Mouse (Mus musculus): Measurements from ENCODE around the gene Cped1. TPM values are rescaled to one million over a fixed set of nuclear protein-coding genes. Genes with fewer than 3 reads are reported as not detected.
A peak's percentile ranks its signal among the peaks of the same experiment; 100 is the strongest.

Gene Cped1
- polyA plus RNA-seq, 1 experiment from 2014 or later, result 11.0 TPM

DNA sequence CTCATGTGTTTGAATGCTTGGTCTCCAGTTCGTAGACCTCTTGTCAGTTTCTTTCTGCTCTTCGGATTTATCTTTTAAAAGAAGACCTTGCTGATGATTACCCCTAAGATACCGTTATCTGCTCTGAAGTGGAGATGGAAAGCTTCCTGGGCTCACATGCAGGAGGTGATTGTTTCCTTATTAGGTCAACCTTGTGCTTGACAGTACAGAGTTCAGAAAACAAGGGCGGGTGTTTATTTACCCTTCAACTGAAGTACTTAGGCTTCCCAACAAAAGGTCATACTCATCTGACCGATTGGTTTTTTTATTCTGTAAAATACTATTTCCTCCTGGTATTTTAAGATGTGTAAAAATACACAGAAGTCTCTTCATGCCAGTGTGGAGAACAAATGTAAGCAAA, 106.1 kb downstream of the Cped1 start:
- Histone ChIP-seq H3K4me2 (replicated peaks; ENCODE audit: low read depth) (no peak overlapping the region), H3K27me3 (replicated peaks; ENCODE audit: control insufficient read depth, insufficient read depth, low read length) (no peaks in the 10 kb centered on the region), H3K9ac (ENCODE audit: low read depth, low read length) (no peak overlapping the region), H3K9me3 (ENCODE audit: control insufficient read depth) (no peaks in the 10 kb centered on the region), H3K4me1 (replicated peaks; ENCODE audit: control insufficient read depth, insufficient read depth, low read length) (no peaks in the 10 kb centered on the region), H3K27ac (ENCODE audit: low read depth, low read length) (no peak overlapping the region), H3K4me3 (ENCODE audit: low read depth, low read length) (no peak overlapping the region), H3K36me3 (ENCODE audit: control insufficient read depth, insufficient read depth) (no peaks in the 10 kb centered on the region; the same call in 1 of the 2 replicates)
- ATAC-seq, result 0 out of 2 replicates have a peak, but pooled peaks have one; percentile 43
- no peak for TF ChIP-seq CTCF (IDR thresholded peaks at IDR 0.05; ENCODE audit: low read depth)
- 30% methylated on average over 5 of the region's 5 CpGs for WGBS

DNA sequence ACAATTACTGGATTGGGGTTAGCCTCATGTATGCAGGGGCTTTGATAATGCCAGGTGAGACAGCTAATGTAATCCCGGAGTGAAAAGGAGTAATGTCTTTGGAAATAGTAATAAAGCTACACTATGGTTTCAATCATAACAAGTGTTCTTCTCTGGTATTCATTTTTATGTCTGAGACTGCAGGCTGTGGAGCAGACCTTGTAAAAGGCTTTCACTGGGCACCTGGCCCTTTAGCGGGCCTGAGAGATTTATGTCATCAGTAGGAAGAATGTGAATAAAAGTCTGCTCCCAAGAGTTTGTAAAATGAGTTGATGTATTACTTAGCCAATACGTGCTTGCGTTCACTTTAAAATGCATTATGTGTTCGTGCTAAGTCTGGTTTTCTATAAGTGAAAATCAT, 108.1 kb downstream of the Cped1 start:
- Histone ChIP-seq H3K27ac (ENCODE audit: low read depth, low read length) (no peak overlapping the region), H3K4me2 (replicated peaks; ENCODE audit: low read depth) (no peak overlapping the region), H3K27me3 (replicated peaks; ENCODE audit: control insufficient read depth, insufficient read depth, low read length) (no peaks in the 10 kb centered on the region), H3K36me3 (ENCODE audit: control insufficient read depth, insufficient read depth) (no peaks in the 10 kb centered on the region; the same call in 1 of the 2 replicates), H3K9ac (ENCODE audit: low read depth, low read length) (no peak overlapping the region), H3K9me3 (ENCODE audit: control insufficient read depth) (no peaks in the 10 kb centered on the region), H3K4me3 (ENCODE audit: low read depth, low read length) (no peak overlapping the region), H3K4me1 (replicated peaks; ENCODE audit: control insufficient read depth, insufficient read depth, low read length) (no peaks in the 10 kb centered on the region)
- no peak for ATAC-seq
- WGBS, result 80% methylated on average over 5 of the region's 5 CpGs
- no peak for TF ChIP-seq CTCF (IDR thresholded peaks at IDR 0.05; ENCODE audit: low read depth)

DNA sequence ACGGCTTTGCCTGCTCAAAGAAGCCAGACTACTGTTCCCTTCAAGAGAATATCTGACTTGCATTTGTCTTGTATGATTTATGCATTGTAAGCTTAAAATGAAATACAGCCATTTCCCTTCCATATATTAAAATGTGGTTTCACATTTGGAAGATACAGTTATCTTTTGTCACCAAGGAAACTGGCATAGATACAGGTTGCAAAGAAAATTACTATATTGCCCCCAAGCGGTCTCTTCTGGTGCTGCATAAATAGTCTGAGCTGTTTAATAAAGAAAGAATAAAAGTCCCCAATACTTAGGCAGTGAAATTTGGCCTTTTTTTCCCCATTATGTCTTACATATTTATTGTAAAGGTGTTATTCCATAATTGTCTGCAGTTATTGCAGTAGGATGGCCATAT, 112.0 kb downstream of the Cped1 start:
- Histone ChIP-seq H3K27ac (ENCODE audit: low read depth, low read length) (no peak overlapping the region), H3K4me2 (replicated peaks; ENCODE audit: low read depth) (no peak overlapping the region), H3K9ac (ENCODE audit: low read depth, low read length) (no peak overlapping the region), H3K27me3 (replicated peaks; ENCODE audit: control insufficient read depth, insufficient read depth, low read length) (no peaks in the 10 kb centered on the region), H3K4me1 (replicated peaks; ENCODE audit: control insufficient read depth, insufficient read depth, low read length) (no peaks in the 10 kb centered on the region), H3K9me3 (ENCODE audit: control insufficient read depth) (no peaks in the 10 kb centered on the region), H3K4me3 (ENCODE audit: low read depth, low read length) (no peak overlapping the region), H3K36me3 (ENCODE audit: control insufficient read depth, insufficient read depth) (no peaks in the 10 kb centered on the region)
- 0 out of 2 replicates have a peak, but pooled peaks have one; percentile 28 for ATAC-seq
- peak; percentile 67 for TF ChIP-seq CTCF (IDR thresholded peaks at IDR 0.05; ENCODE audit: low read depth)
- 36% methylated on average over 2 of the region's 2 CpGs for WGBS

DNA sequence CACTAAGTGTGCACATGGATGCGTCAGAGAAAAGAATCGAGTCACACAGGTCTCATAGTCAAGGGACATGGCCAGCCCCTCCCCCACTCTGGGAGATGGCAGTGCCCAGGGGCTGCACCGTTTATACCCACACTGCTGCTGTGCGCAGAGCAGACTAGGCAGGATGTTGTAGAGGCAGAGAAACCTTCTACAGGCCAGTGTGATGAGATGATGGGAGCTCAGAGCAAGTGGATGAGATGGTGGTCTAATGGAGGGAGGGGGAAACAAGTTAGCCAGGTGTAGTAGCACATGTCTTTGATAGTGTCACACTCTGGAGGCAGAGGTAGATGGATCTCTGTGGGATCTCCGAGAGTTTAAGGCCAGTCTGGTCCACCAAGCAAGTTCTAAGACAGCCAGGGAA, 114.1 kb downstream of the Cped1 start:
- ATAC-seq, result no peak
- TF ChIP-seq CTCF (IDR thresholded peaks at IDR 0.05; ENCODE audit: low read depth), result no peak
- H3K36me3 ChIP-seq (ENCODE audit: control insufficient read depth, insufficient read depth), result no peaks in the 10 kb centered on the region
- no peaks in the 10 kb centered on the region for H3K4me1 ChIP-seq (replicated peaks; ENCODE audit: control insufficient read depth, insufficient read depth, low read length)
- H3K27ac ChIP-seq (ENCODE audit: low read depth, low read length), result no peak overlapping the region
- 85% methylated on average over 5 of the region's 5 CpGs for WGBS
- H3K27me3 ChIP-seq (replicated peaks; ENCODE audit: control insufficient read depth, insufficient read depth, low read length), result no peaks in the 10 kb centered on the region
- H3K9me3 ChIP-seq (ENCODE audit: control insufficient read depth), result no peaks in the 10 kb centered on the region
- no peak overlapping the region for H3K9ac ChIP-seq (ENCODE audit: low read depth, low read length)
- no peak overlapping the region for H3K4me2 ChIP-seq (replicated peaks; ENCODE audit: low read depth)
- H3K4me3 ChIP-seq (ENCODE audit: low read depth, low read length), result no peak overlapping the region

DNA sequence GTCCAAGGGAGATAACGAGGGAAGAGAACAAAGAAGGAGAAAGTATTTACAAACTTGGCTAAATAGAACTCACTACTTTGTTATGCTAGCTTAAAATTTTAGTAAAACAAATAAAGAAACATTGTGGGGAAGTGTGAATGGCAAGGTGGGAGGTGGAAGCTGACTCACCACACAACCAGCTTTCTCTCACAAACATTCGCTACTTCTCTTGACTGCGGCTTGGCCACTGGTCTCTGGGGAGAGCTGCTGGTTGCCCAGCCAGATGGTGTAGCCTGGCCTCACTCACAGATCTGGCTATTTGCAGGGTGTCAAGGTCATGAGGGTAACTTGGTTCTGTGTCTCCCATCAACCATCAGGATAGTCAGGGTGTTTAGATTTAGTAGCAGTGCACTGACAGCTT, 116.2 kb downstream of the Cped1 start:
- 66% methylated on average over 3 of the region's 3 CpGs for WGBS
- Histone ChIP-seq H3K4me3 (ENCODE audit: low read depth, low read length) (no peak overlapping the region), H3K27ac (ENCODE audit: low read depth, low read length) (no peak overlapping the region), H3K27me3 (replicated peaks; ENCODE audit: control insufficient read depth, insufficient read depth, low read length) (no peaks in the 10 kb centered on the region), H3K4me2 (replicated peaks; ENCODE audit: low read depth) (no peak overlapping the region), H3K4me1 (replicated peaks; ENCODE audit: control insufficient read depth, insufficient read depth, low read length) (no peaks in the 10 kb centered on the region), H3K9me3 (ENCODE audit: control insufficient read depth) (no peaks in the 10 kb centered on the region), H3K9ac (ENCODE audit: low read depth, low read length) (no peak overlapping the region), H3K36me3 (ENCODE audit: control insufficient read depth, insufficient read depth) (no peaks in the 10 kb centered on the region)
- ATAC-seq, result no peak
- TF ChIP-seq CTCF (IDR thresholded peaks at IDR 0.05; ENCODE audit: low read depth), result no peak

DNA sequence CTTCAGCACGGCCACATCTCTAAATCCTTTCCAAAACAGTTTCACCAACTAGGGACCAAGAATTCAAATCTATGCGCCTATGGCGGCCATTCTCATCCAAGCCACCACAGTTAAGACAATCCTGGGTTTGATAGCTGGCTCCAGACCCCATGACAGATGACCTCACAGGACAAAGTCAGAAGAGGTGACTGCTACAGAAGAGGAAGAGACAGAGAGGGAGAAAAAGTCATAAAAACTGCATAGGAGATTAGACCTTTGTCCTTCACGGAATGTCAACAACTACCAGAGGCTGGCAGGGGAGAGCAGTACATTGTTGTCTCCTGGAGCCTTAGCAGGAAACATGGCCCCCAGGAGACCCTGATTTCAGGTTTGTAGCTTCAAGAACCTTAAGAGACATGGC, 117.0 kb downstream of the Cped1 start:
- no peaks in the 10 kb centered on the region for H3K9me3 ChIP-seq (ENCODE audit: control insufficient read depth)
- no peaks in the 10 kb centered on the region for H3K36me3 ChIP-seq (ENCODE audit: control insufficient read depth, insufficient read depth)
- peak; percentile 86 for ATAC-seq
- H3K4me3 ChIP-seq (ENCODE audit: low read depth, low read length), result no peak overlapping the region
- TF ChIP-seq CTCF (IDR thresholded peaks at IDR 0.05; ENCODE audit: low read depth), result no peak
- no peaks in the 10 kb centered on the region for H3K4me1 ChIP-seq (replicated peaks; ENCODE audit: control insufficient read depth, insufficient read depth, low read length)
- H3K4me2 ChIP-seq (replicated peaks; ENCODE audit: low read depth), result no peak overlapping the region
- 61% methylated on average over 4 of the region's 4 CpGs for WGBS
- no peak overlapping the region for H3K27ac ChIP-seq (ENCODE audit: low read depth, low read length)
- no peaks in the 10 kb centered on the region for H3K27me3 ChIP-seq (replicated peaks; ENCODE audit: control insufficient read depth, insufficient read depth, low read length)
- H3K9ac ChIP-seq (ENCODE audit: low read depth, low read length), result no peak overlapping the region

DNA sequence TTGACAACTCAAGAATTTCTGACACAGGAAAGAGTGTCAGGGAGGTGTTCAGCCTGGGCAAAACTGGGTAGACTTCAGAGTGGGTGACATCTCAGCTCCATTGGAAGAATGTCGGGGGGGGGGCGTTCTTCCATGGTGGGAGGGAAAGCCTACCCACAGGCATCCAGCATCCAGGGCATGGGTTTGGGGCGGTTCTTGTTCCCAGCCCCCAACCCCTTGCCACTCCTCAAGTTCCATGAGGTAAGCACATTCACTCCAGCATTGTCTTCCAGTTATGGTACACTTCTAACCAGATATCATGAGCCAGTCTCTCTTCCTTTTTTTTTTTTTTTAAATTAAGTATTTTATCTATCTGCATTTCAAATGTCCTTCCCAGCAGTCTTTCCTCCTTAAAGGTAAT, 118.0 kb downstream of the Cped1 start:
- TF ChIP-seq CTCF (IDR thresholded peaks at IDR 0.05; ENCODE audit: low read depth), result no peak
- Histone ChIP-seq H3K27ac (ENCODE audit: low read depth, low read length) (no peak overlapping the region), H3K4me1 (replicated peaks; ENCODE audit: control insufficient read depth, insufficient read depth, low read length) (no peaks in the 10 kb centered on the region), H3K27me3 (replicated peaks; ENCODE audit: control insufficient read depth, insufficient read depth, low read length) (no peaks in the 10 kb centered on the region), H3K4me3 (ENCODE audit: low read depth, low read length) (no peak overlapping the region), H3K9ac (ENCODE audit: low read depth, low read length) (no peak overlapping the region), H3K4me2 (replicated peaks; ENCODE audit: low read depth) (no peak overlapping the region), H3K36me3 (ENCODE audit: control insufficient read depth, insufficient read depth) (no peaks in the 10 kb centered on the region), H3K9me3 (ENCODE audit: control insufficient read depth) (no peaks in the 10 kb centered on the region)
- ATAC-seq, result no peak
- 84% methylated on average over 3 of the region's 3 CpGs for WGBS

Measured in intestine, postnatal 0 days (tissue).